Mouse (Mus musculus) lung, postnatal 4 days (tissue): ENCODE results near the gene Spink4.
"Not testable (repeated sequence)": the region's sequence is repeated elsewhere in the genome, so short reads cannot be mapped to it uniquely, and the experiment has no call there.

Experiments
- DNase-seq, 2 experiments: peaks; one replicate each; pipeline ENCODE4 v3.0.0; 2021

Gene Spink4

GRCm38 (mm10) chr4:40906298-40906697, 13.6 kb upstream of the Spink4 start:
- peak in 1 of 2 experiments; percentile 21 for DNase-seq

GRCm38 (mm10) chr4:40908261-40908969, 11.4 kb upstream of the Spink4 start:
- peak; percentile 60 to 80 for DNase-seq

- no peak for DNase-seq
Observed at GRCm38 (mm10) chr4:40914287-40914867, 5.5 kb upstream of the Spink4 start.

- DNase-seq = no peak
Observed at GRCm38 (mm10) chr4:40915947-40916346, 3.9 kb upstream of the Spink4 start.

- no peak for DNase-seq
Observed at GRCm38 (mm10) chr4:40916592-40917155, 3.2 kb upstream of the Spink4 start.

- DNase-seq = no peak
Observed at GRCm38 (mm10) chr4:40920576-40920975, 724 bp downstream of the Spink4 start.

- no peak for DNase-seq
Observed at GRCm38 (mm10) chr4:40921288-40921687, 1.4 kb downstream of the Spink4 start.

- no peak for DNase-seq
Observed at GRCm38 (mm10) chr4:40923087-40923651, 3.3 kb downstream of the Spink4 start.

- DNase-seq = no peak
Observed at GRCm38 (mm10) chr4:40925568-40925967, 5.7 kb downstream of the Spink4 start.

GRCm38 (mm10) chr4:40929046-40929445, 9.2 kb downstream of the Spink4 start:
- no peak for DNase-seq

GRCm38 (mm10) chr4:40933694-40934093, 13.8 kb downstream of the Spink4 start:
- no peak for DNase-seq

GRCm38 (mm10) chr4:40934369-40934768, 14.5 kb downstream of the Spink4 start:
- DNase-seq = not testable (repeated sequence)

- DNase-seq = peak; percentile 8 to 52
Observed at GRCm38 (mm10) chr4:40936175-40936839, 16.5 kb downstream of the Spink4 start.

GRCm38 (mm10) chr4:40938793-40939192, 18.9 kb downstream of the Spink4 start:
- DNase-seq = no peak

GRCm38 (mm10) chr4:40943651-40944050, 23.8 kb downstream of the Spink4 start:
- DNase-seq = no peak

GRCm38 (mm10) chr4:40946516-40947121, 26.8 kb downstream of the Spink4 start:
- DNase-seq = no peak

GRCm38 (mm10) chr4:40947565-40948159, 27.8 kb downstream of the Spink4 start:
- no peak for DNase-seq

- DNase-seq = peak; percentile 99 to 100
Observed at GRCm38 (mm10) chr4:40948160-40948708, 28.4 kb downstream of the Spink4 start, which contains the start of the genes Bag1 and Chmp5. Bag1 (minus strand) TSS chr4:40948294. Chmp5 (plus strand) TSS chr4:40948407.

GRCm38 (mm10) chr4:40953521-40953920, 33.7 kb downstream of the Spink4 start:
- peak in 1 of 2 experiments; percentile 22 for DNase-seq

GRCm38 (mm10) chr4:40955942-40956341, 36.1 kb downstream of the Spink4 start:
- no peak for DNase-seq

- DNase-seq = no peak
Observed at GRCm38 (mm10) chr4:40963536-40963935, 43.7 kb downstream of the Spink4 start.

- DNase-seq = no peak
Observed at GRCm38 (mm10) chr4:40969161-40969560, 49.3 kb downstream of the Spink4 start.
